Mouse (Mus musculus) heart, postnatal 4 days (tissue): ENCODE data around the gene Trim38. TPM values are rescaled to one million over a fixed set of nuclear protein-coding genes. Genes with fewer than 3 reads are reported as not detected.

Experiments used
- DNase-seq: peaks from one replicate; pipeline ENCODE4 v3.0.0; 2021
- microRNA-seq, 2 experiments: library from miRNA; unstranded; fragments of <30 nt; microRNA quantifications; one replicate each; pipeline ENCODE4 v1.2.0; 2021 to 2022
- total RNA-seq, 2 experiments: library from RNA; stranded (reverse); gene quantifications; 2 replicates each; pipeline ENCODE4 v1.2.3; 2021

Trim38 gene
- total RNA-seq, 2 experiments from 2014 or later = not detected

DNA sequence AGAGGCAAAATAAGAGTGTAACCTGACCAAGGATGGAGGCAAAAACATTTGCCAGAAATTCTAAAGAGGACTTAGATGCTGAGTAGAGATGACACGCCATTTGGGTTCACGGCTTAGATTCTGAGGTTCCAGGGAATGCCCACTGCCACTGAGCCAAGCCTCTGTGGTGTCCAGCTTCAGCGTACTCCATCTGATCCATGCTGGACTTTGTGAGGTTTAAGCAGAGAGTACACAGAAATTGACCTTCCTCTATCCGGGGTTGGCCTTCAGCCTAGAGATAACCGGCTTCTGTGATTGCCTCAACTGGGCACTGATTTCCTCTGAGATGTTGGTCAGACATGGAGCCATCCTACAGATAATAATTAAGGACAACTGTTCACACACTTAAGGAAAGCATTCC is 66.9 kb downstream of the Trim38 start:
- no peak for DNase-seq

GRCm38 (mm10) chr13:23839308-23839707 is 69.6 kb downstream of the Trim38 start, which contains the start of gene Slc17a3:
TSS of gene Slc17a3 (plus strand) at chr13:23839434.
- DNase-seq = no peak

Small RNAs within 50 kb of the gene (microRNA-seq; reads per million reads assigned to microRNA genes)
- gene Gm44314 (0 to 0.20 reads per million in 2 experiments), gene Gm44484 (0 reads per million in 2 experiments)

Other genes with a start within 250 kb of the Trim38 start
- gene Hist1h4h, start 238.9 kb upstream of the Trim38 start, total RNA-seq = 1,000 to 10,000 TPM; 1,227 to 1,327 TPM
- 100 to 1,000 TPM; 480 to 499 TPM for gene Hist1h2af, start 236.0 kb upstream of the Trim38 start, total RNA-seq
- 100 to 1,000 TPM; 165 to 172 TPM for gene Hist1h3g, start 234.5 kb upstream of the Trim38 start, total RNA-seq
- gene Hist1h2bh, start 226.5 kb upstream of the Trim38 start, total RNA-seq = 10 to 100 TPM; 23.5 to 23.8 TPM
- 100 to 1,000 TPM; 121 to 128 TPM for gene Hist1h3f, start 225.9 kb upstream of the Trim38 start, total RNA-seq
- gene Hist1h4f, start 218.3 kb upstream of the Trim38 start, total RNA-seq = 100 to 1,000 TPM; 802 to 855 TPM
- gene Hist1h1d, start 216.7 kb upstream of the Trim38 start, total RNA-seq = 10 to 100 TPM; 40.0 to 43.0 TPM
- 100 to 1,000 TPM; 299 to 323 TPM for gene Hist1h3e, start 207.5 kb upstream of the Trim38 start, total RNA-seq
- 10 to 100 TPM; 77.0 to 85.3 TPM for gene Hist1h2ae, start 198.7 kb upstream of the Trim38 start, total RNA-seq
- gene Hist1h2bg, start 198.5 kb upstream of the Trim38 start, total RNA-seq = 100 to 1,000 TPM; 624 to 645 TPM
- gene Hist1h2bf, start 195.7 kb upstream of the Trim38 start, total RNA-seq = 100 to 1,000 TPM; 278 to 296 TPM
- gene Hist1h2ad, start 195.5 kb upstream of the Trim38 start, total RNA-seq = 10 to 100 TPM; 62.5 to 79.1 TPM
- 10 to 100 TPM; 52.4 to 58.7 TPM for gene Hist1h3d, start 194.2 kb upstream of the Trim38 start, total RNA-seq
- 100 to 1,000 TPM; 322 to 324 TPM for gene Hist1h4d, start 188.3 kb upstream of the Trim38 start, total RNA-seq
- gene Hist1h2be, start 148.8 kb upstream of the Trim38 start, total RNA-seq = 10 to 100 TPM; 38.8 to 42.2 TPM
- gene Hist1h1e, start 147.4 kb upstream of the Trim38 start, total RNA-seq = 100 to 1,000 TPM; 269 to 306 TPM
- gene Hist1h2ac, start 86.0 kb upstream of the Trim38 start, total RNA-seq = 10 to 100 TPM; 11.4 to 11.7 TPM
- gene Hist1h2bc, start 85.7 kb upstream of the Trim38 start, total RNA-seq = 10 to 100 TPM; 44.8 to 56.0 TPM
- gene Hist1h1t, start 74.1 kb upstream of the Trim38 start, total RNA-seq = 1 to 10 TPM; 1.6 to 1.8 TPM
- 100 to 1,000 TPM; 167 to 175 TPM for gene Hist1h4c, start 71.5 kb upstream of the Trim38 start, total RNA-seq
- gene Hfe, start 59.1 kb upstream of the Trim38 start, total RNA-seq = 10 to 100 TPM; 19.7 to 21.0 TPM
- gene Hist1h1c, start 31.1 kb upstream of the Trim38 start, total RNA-seq = 100 to 1,000 TPM; 472 to 511 TPM
- gene Hist1h3c, start 24.3 kb upstream of the Trim38 start, total RNA-seq = 100 to 1,000 TPM; 252 to 264 TPM
- gene Hist1h2bb, start 23.2 kb upstream of the Trim38 start, total RNA-seq = 100 to 1,000 TPM; 281 to 294 TPM
- gene Hist1h2ab, start 18.8 kb upstream of the Trim38 start, total RNA-seq = 100 to 1,000 TPM; 424 to 425 TPM
- 100 to 1,000 TPM; 568 to 625 TPM for gene Hist1h3b, start 17.6 kb upstream of the Trim38 start, total RNA-seq
- 100 to 1,000 TPM; 312 to 320 TPM for gene Hist1h4b, start 12.9 kb upstream of the Trim38 start, total RNA-seq
- gene Hist1h4a, start 8.7 kb upstream of the Trim38 start, total RNA-seq = 100 to 1,000 TPM; 433 to 442 TPM
- gene Hist1h3a, start 7.5 kb upstream of the Trim38 start, total RNA-seq = 100 to 1,000 TPM; 440 to 473 TPM
- 100 to 1,000 TPM; 219 to 236 TPM for gene Hist1h1a, start 6.2 kb upstream of the Trim38 start, total RNA-seq
- not detected for gene Slc17a2, start 37.1 kb downstream of the Trim38 start, total RNA-seq
- gene Slc17a3, start 69.5 kb downstream of the Trim38 start, total RNA-seq = not detected
- gene Slc17a1, start 97.8 kb downstream of the Trim38 start, total RNA-seq = not detected
- not detected for gene Slc17a4, start 145.1 kb downstream of the Trim38 start, total RNA-seq
- not detected for gene Hist1h2ba, start 164.2 kb downstream of the Trim38 start, total RNA-seq
- not detected for gene Hist1h2aa, start 164.5 kb downstream of the Trim38 start, total RNA-seq
- not detected for gene Scgn, start 221.3 kb downstream of the Trim38 start, total RNA-seq